Mouse (Mus musculus): ENCODE measurements around the gene Cltc. TPM values are rescaled to one million over a fixed set of nuclear protein-coding genes. Genes with fewer than 3 reads are reported as not detected.
A peak's percentile ranks its signal among the peaks of the same experiment; 100 is the strongest.

The Cltc gene
- polyA plus RNA-seq, 1 experiment from 2014 or later = 167 TPM

GRCm38 (mm10) chr11:86655671-86656070 lies 101.7 kb downstream of the Cltc start:
- ATAC-seq (ENCODE audit: low read depth) (no peak), DNase-seq (ENCODE audit: low spot score) (peak; percentile 78)
- Histone ChIP-seq H3K4me1 (ENCODE audit: control insufficient read depth, insufficient read depth, low read length) (no peaks in the 10 kb centered on the region), H3K27ac (replicated peaks; ENCODE audit: low read depth, low read length) (no peak overlapping the region), H3K36me3 (ENCODE audit: control insufficient read depth, insufficient read depth, low read length) (peaks cover 3% of the 10 kb centered on the region; the same call in 1 of the 2 replicates), H3K27me3 (replicated peaks; ENCODE audit: control insufficient read depth, insufficient read depth, low read length) (no peaks in the 10 kb centered on the region), H3K9me3 (ENCODE audit: control insufficient read depth, low read length) (no peaks in the 10 kb centered on the region), H3K4me3 (ENCODE audit: low read depth, low read length) (no peak overlapping the region), H3K4me2 (ENCODE audit: low read depth, low read length) (no peak overlapping the region), H3K9ac (ENCODE audit: low read depth, low read length) (no peak overlapping the region)
- WGBS = 58% methylated on average over 1 of the region's 1 CpGs

- 80% methylated on average over 4 of the region's 4 CpGs for WGBS
- no peak overlapping the region for H3K9ac ChIP-seq (ENCODE audit: low read depth, low read length)
- H3K4me1 ChIP-seq (ENCODE audit: control insufficient read depth, insufficient read depth, low read length) = no peaks in the 10 kb centered on the region
- no peak overlapping the region for H3K4me3 ChIP-seq (ENCODE audit: low read depth, low read length)
- no peak for ATAC-seq (ENCODE audit: low read depth)
- DNase-seq (ENCODE audit: low spot score) = no peak
- H3K27me3 ChIP-seq (replicated peaks; ENCODE audit: control insufficient read depth, insufficient read depth, low read length) = no peaks in the 10 kb centered on the region
- H3K27ac ChIP-seq (replicated peaks; ENCODE audit: low read depth, low read length) = no peak overlapping the region
- H3K4me2 ChIP-seq (ENCODE audit: low read depth, low read length) = no peak overlapping the region
- H3K9me3 ChIP-seq (ENCODE audit: control insufficient read depth, low read length) = no peaks in the 10 kb centered on the region
- H3K36me3 ChIP-seq (ENCODE audit: control insufficient read depth, insufficient read depth, low read length) = no peaks in the 10 kb centered on the region; the same call in 1 of the 2 replicates
Measured at GRCm38 (mm10) chr11:86654096-86654495, 103.3 kb downstream of the Cltc start.

GRCm38 (mm10) chr11:86653446-86653845 lies 103.9 kb downstream of the Cltc start:
- DNase-seq (ENCODE audit: low spot score) (peak; percentile 80), ATAC-seq (ENCODE audit: low read depth) (0 out of 2 replicates have a peak, but pooled peaks have one; percentile 41)
- Histone ChIP-seq H3K4me1 (ENCODE audit: control insufficient read depth, insufficient read depth, low read length) (no peaks in the 10 kb centered on the region), H3K9me3 (ENCODE audit: control insufficient read depth, low read length) (no peaks in the 10 kb centered on the region), H3K9ac (ENCODE audit: low read depth, low read length) (no peak overlapping the region), H3K27me3 (replicated peaks; ENCODE audit: control insufficient read depth, insufficient read depth, low read length) (no peaks in the 10 kb centered on the region), H3K36me3 (ENCODE audit: control insufficient read depth, insufficient read depth, low read length) (no peaks in the 10 kb centered on the region), H3K27ac (replicated peaks; ENCODE audit: low read depth, low read length) (no peak overlapping the region), H3K4me3 (ENCODE audit: low read depth, low read length) (no peak overlapping the region), H3K4me2 (ENCODE audit: low read depth, low read length) (no peak overlapping the region)
- WGBS = 22% methylated on average over 3 of the region's 3 CpGs

GRCm38 (mm10) chr11:86652578-86652979 lies 104.8 kb downstream of the Cltc start:
- H3K27me3 ChIP-seq (replicated peaks; ENCODE audit: control insufficient read depth, insufficient read depth, low read length) = no peaks in the 10 kb centered on the region
- H3K4me3 ChIP-seq (ENCODE audit: low read depth, low read length) = no peak overlapping the region
- no peaks in the 10 kb centered on the region for H3K36me3 ChIP-seq (ENCODE audit: control insufficient read depth, insufficient read depth, low read length)
- no peak overlapping the region for H3K27ac ChIP-seq (replicated peaks; ENCODE audit: low read depth, low read length)
- no peaks in the 10 kb centered on the region for H3K4me1 ChIP-seq (ENCODE audit: control insufficient read depth, insufficient read depth, low read length)
- DNase-seq (ENCODE audit: low spot score) (no peak), ATAC-seq (ENCODE audit: low read depth) (no peak)
- H3K9ac ChIP-seq (ENCODE audit: low read depth, low read length) = no peak overlapping the region
- H3K9me3 ChIP-seq (ENCODE audit: control insufficient read depth, low read length) = no peaks in the 10 kb centered on the region
- 92% methylated on average over 4 of the region's 4 CpGs for WGBS
- no peak overlapping the region for H3K4me2 ChIP-seq (ENCODE audit: low read depth, low read length)

GRCm38 (mm10) chr11:86650676-86651075 lies 106.7 kb downstream of the Cltc start:
- no peaks in the 10 kb centered on the region for H3K4me1 ChIP-seq (ENCODE audit: control insufficient read depth, insufficient read depth, low read length)
- ATAC-seq (ENCODE audit: low read depth) (no peak), DNase-seq (ENCODE audit: low spot score) (peak; percentile 24)
- 65% methylated on average over 6 of the region's 6 CpGs for WGBS
- no peak overlapping the region for H3K4me3 ChIP-seq (ENCODE audit: low read depth, low read length)
- no peak overlapping the region for H3K27ac ChIP-seq (replicated peaks; ENCODE audit: low read depth, low read length)
- H3K4me2 ChIP-seq (ENCODE audit: low read depth, low read length) = no peak overlapping the region
- H3K36me3 ChIP-seq (ENCODE audit: control insufficient read depth, insufficient read depth, low read length) = no peaks in the 10 kb centered on the region
- H3K9me3 ChIP-seq (ENCODE audit: control insufficient read depth, low read length) = no peaks in the 10 kb centered on the region
- no peaks in the 10 kb centered on the region for H3K27me3 ChIP-seq (replicated peaks; ENCODE audit: control insufficient read depth, insufficient read depth, low read length)
- H3K9ac ChIP-seq (ENCODE audit: low read depth, low read length) = no peak overlapping the region

- no peak for ATAC-seq (ENCODE audit: low read depth)
Measured at GRCm38 (mm10) chr11:86649542-86649941, 107.8 kb downstream of the Cltc start.

GRCm38 (mm10) chr11:86647706-86648447 lies 109.5 kb downstream of the Cltc start:
- Histone ChIP-seq H3K4me3 (ENCODE audit: low read depth, low read length) (no peak overlapping the region), H3K36me3 (ENCODE audit: control insufficient read depth, insufficient read depth, low read length) (0 out of 2 replicates have a peak, but pooled peaks cover 3% of the 10 kb centered on the region), H3K27ac (replicated peaks; ENCODE audit: low read depth, low read length) (peak overlapping the region; percentile 48), H3K9me3 (ENCODE audit: control insufficient read depth, low read length) (no peaks in the 10 kb centered on the region), H3K9ac (ENCODE audit: low read depth, low read length) (no peak overlapping the region), H3K4me2 (ENCODE audit: low read depth, low read length) (no peak overlapping the region), H3K4me1 (ENCODE audit: control insufficient read depth, insufficient read depth, low read length) (no peaks in the 10 kb centered on the region), H3K27me3 (replicated peaks; ENCODE audit: control insufficient read depth, insufficient read depth, low read length) (no peaks in the 10 kb centered on the region)
- DNase-seq (ENCODE audit: low spot score) (peak; percentile 30), ATAC-seq (ENCODE audit: low read depth) (no peak)
- 62% methylated on average over 15 of the region's 15 CpGs for WGBS

More at GRCm38 (mm10) chr11:86649542-86649941, 107.8 kb downstream of the Cltc start:
- H3K4me2 ChIP-seq (ENCODE audit: low read depth, low read length) = no peak overlapping the region
- H3K4me1 ChIP-seq (ENCODE audit: control insufficient read depth, insufficient read depth, low read length) = no peaks in the 10 kb centered on the region
- no peak overlapping the region for H3K9ac ChIP-seq (ENCODE audit: low read depth, low read length)
- DNase-seq (ENCODE audit: low spot score) = no peak
- H3K27me3 ChIP-seq (replicated peaks; ENCODE audit: control insufficient read depth, insufficient read depth, low read length) = no peaks in the 10 kb centered on the region
- H3K27ac ChIP-seq (replicated peaks; ENCODE audit: low read depth, low read length) = no peak overlapping the region
- H3K4me3 ChIP-seq (ENCODE audit: low read depth, low read length) = no peak overlapping the region
- no peaks in the 10 kb centered on the region for H3K9me3 ChIP-seq (ENCODE audit: control insufficient read depth, low read length)
- no peaks in the 10 kb centered on the region for H3K36me3 ChIP-seq (ENCODE audit: control insufficient read depth, insufficient read depth, low read length)
- 58% methylated on average over 1 of the region's 1 CpGs for WGBS

GRCm38 (mm10) chr11:86646885-86647459 lies 110.4 kb downstream of the Cltc start:
- 85% methylated on average over 3 of the region's 3 CpGs for WGBS
- Histone ChIP-seq H3K36me3 (ENCODE audit: control insufficient read depth, insufficient read depth, low read length) (0 out of 2 replicates have a peak, but pooled peaks cover 3% of the 10 kb centered on the region), H3K4me1 (ENCODE audit: control insufficient read depth, insufficient read depth, low read length) (no peaks in the 10 kb centered on the region), H3K4me2 (ENCODE audit: low read depth, low read length) (no peak overlapping the region), H3K9me3 (ENCODE audit: control insufficient read depth, low read length) (no peaks in the 10 kb centered on the region), H3K9ac (ENCODE audit: low read depth, low read length) (no peak overlapping the region), H3K27me3 (replicated peaks; ENCODE audit: control insufficient read depth, insufficient read depth, low read length) (no peaks in the 10 kb centered on the region), H3K27ac (replicated peaks; ENCODE audit: low read depth, low read length) (no peak overlapping the region), H3K4me3 (ENCODE audit: low read depth, low read length) (no peak overlapping the region)
- ATAC-seq (ENCODE audit: low read depth) = no peak
- DNase-seq (ENCODE audit: low spot score) = no peak
